Mouse (Mus musculus): Measurements from ENCODE around the gene Fgfrl1.

GRCm38 (mm10) chr5:108651823-108652222, 40.4 kb upstream of the Fgfrl1 start:
- TF ChIP-seq CTCF (IDR thresholded peaks at IDR 0.05; ENCODE audit: extremely low read depth, insufficient read depth, low read length), result peak; percentile 60; the same call in 1 of the 2 replicates
- no peak for TF ChIP-seq POLR2A (IDR thresholded peaks at IDR 0.05; ENCODE audit: extremely low read depth, insufficient read depth, low read length)
